Mouse (Mus musculus) effector memory CD4-positive, alpha-beta T cell, adult 5 months (primary cell): ENCODE measurements around the gene Asgr1. TPM values are rescaled to one million over a fixed set of nuclear protein-coding genes. Genes with fewer than 3 reads are reported as not detected.

Source experiments
- polyA plus RNA-seq: library from polyadenylated mRNA; unstranded; fragments of 100-300 nt; shearing (Covaris generic); gene quantifications from one replicate; pipeline ENCODE4 v1.2.1, GENCODE M21; 2017

Asgr1 gene
- not detected for polyA plus RNA-seq

GRCm38 (mm10) chr11:70053898-70054570, at the start of gene Asgr1:
Gene Asgr1 (plus strand): TSS chr11:70054085.

GRCm38 (mm10) chr11:70014880-70015558, 38.9 kb upstream of the Asgr1 start, which contains the start of gene Acadvl:
Gene Acadvl (minus strand): TSS chr11:70015411.

GRCm38 (mm10) chr11:70016669-70017068, 37.2 kb upstream of the Asgr1 start, which contains the start of gene Dlg4:
Gene Dlg4 (plus strand): TSS chr11:70016942.

GRCm38 (mm10) chr11:70091986-70092783, 38.3 kb downstream of the Asgr1 start, which contains the start of gene Asgr2:
Gene Asgr2 (plus strand): TSS chr11:70092644.

Other genes with a start within 250 kb of the Asgr1 start
- not detected for gene Tmem102, start 248.5 kb upstream of the Asgr1 start, polyA plus RNA-seq
- not detected for gene Gm39566, start 238.8 kb upstream of the Asgr1 start, polyA plus RNA-seq
- not detected for gene Spem2, start 235.6 kb upstream of the Asgr1 start, polyA plus RNA-seq
- not detected for gene Spem1, start 231.9 kb upstream of the Asgr1 start, polyA plus RNA-seq
- not detected for gene Nlgn2, start 216.3 kb upstream of the Asgr1 start, polyA plus RNA-seq
- 42.5 TPM for gene Tmem256, start 215.6 kb upstream of the Asgr1 start, polyA plus RNA-seq
- gene Plscr3, start 207.7 kb upstream of the Asgr1 start, polyA plus RNA-seq: 9.2 TPM
- not detected for gene Tnk1, start 195.4 kb upstream of the Asgr1 start, polyA plus RNA-seq
- gene Tmem95, start 176.1 kb upstream of the Asgr1 start, polyA plus RNA-seq: not detected
- gene Kctd11, start 172.7 kb upstream of the Asgr1 start, polyA plus RNA-seq: 0.11 TPM
- gene Acap1, start 158.5 kb upstream of the Asgr1 start, polyA plus RNA-seq: 462 TPM
- gene 2810408A11Rik, start 153.1 kb upstream of the Asgr1 start, polyA plus RNA-seq: 0.80 TPM
- gene Neurl4, start 153.0 kb upstream of the Asgr1 start, polyA plus RNA-seq: 5.4 TPM
- 200 TPM for gene Gps2, start 140.2 kb upstream of the Asgr1 start, polyA plus RNA-seq
- 977 TPM for gene Eif5a, start 132.1 kb upstream of the Asgr1 start, polyA plus RNA-seq
- not detected for gene Ybx2, start 118.3 kb upstream of the Asgr1 start, polyA plus RNA-seq
- not detected for gene Slc2a4, start 105.9 kb upstream of the Asgr1 start, polyA plus RNA-seq
- not detected for gene Cldn7, start 89.3 kb upstream of the Asgr1 start, polyA plus RNA-seq
- gene Ctdnep1, start 72.9 kb upstream of the Asgr1 start, polyA plus RNA-seq: 41.4 TPM
- 50.5 TPM for gene Elp5, start 71.6 kb upstream of the Asgr1 start, polyA plus RNA-seq
- 366 TPM for gene Gabarap, start 62.9 kb upstream of the Asgr1 start, polyA plus RNA-seq
- gene Phf23, start 58.3 kb upstream of the Asgr1 start, polyA plus RNA-seq: 52.0 TPM
- gene Dvl2, start 53.5 kb upstream of the Asgr1 start, polyA plus RNA-seq: 20.9 TPM
- 83.6 TPM for gene Acadvl, start 38.7 kb upstream of the Asgr1 start, polyA plus RNA-seq
- 4.6 TPM for gene Dlg4, start 37.1 kb upstream of the Asgr1 start, polyA plus RNA-seq
- gene Asgr2, start 38.6 kb downstream of the Asgr1 start, polyA plus RNA-seq: not detected
- not detected for gene Mgl2, start 76.2 kb downstream of the Asgr1 start, polyA plus RNA-seq
- gene Clec10a, start 102.1 kb downstream of the Asgr1 start, polyA plus RNA-seq: not detected
- gene Slc16a11, start 158.7 kb downstream of the Asgr1 start, polyA plus RNA-seq: 0.65 TPM
- gene Slc16a13, start 167.0 kb downstream of the Asgr1 start, polyA plus RNA-seq: 1.4 TPM
- gene Bcl6b, start 175.7 kb downstream of the Asgr1 start, polyA plus RNA-seq: not detected
- 86.5 TPM for gene 0610010K14Rik, start 183.8 kb downstream of the Asgr1 start, polyA plus RNA-seq
- 2.4 TPM for gene Gm21988, start 185.7 kb downstream of the Asgr1 start, polyA plus RNA-seq
- gene Rnasek, start 185.8 kb downstream of the Asgr1 start, polyA plus RNA-seq: 237 TPM
- not detected for gene Alox12, start 201.3 kb downstream of the Asgr1 start, polyA plus RNA-seq